Mouse (Mus musculus) lung, postnatal 25 days (tissue): ENCODE results near the gene Ctnna3.

Source experiments
- DNase-seq: peaks from one replicate; pipeline ENCODE4 v3.0.0; 2022; ENCODE audit warnings: low spot score

Ctnna3 gene

DNA sequence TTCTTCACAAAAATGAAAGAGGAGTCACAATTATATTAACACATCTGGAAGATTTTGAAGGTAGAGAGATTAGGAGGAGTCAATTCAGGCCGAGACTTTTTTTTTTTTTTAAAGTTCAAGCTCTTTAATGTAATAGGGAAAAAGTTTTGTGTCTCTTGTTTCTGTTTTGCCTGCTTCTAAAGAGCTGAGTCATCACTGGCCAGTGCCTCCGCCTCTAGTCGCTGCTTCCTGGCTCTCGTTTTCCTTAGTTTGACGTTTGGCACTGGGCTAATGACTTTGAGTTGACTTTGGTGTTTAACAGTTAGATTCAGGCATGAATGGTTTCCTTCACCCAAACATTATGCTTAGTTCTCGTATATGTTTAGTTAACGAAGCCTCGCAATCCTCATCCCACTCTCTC is 282.6 kb downstream of the Ctnna3 start:
- DNase-seq: no peak

DNA sequence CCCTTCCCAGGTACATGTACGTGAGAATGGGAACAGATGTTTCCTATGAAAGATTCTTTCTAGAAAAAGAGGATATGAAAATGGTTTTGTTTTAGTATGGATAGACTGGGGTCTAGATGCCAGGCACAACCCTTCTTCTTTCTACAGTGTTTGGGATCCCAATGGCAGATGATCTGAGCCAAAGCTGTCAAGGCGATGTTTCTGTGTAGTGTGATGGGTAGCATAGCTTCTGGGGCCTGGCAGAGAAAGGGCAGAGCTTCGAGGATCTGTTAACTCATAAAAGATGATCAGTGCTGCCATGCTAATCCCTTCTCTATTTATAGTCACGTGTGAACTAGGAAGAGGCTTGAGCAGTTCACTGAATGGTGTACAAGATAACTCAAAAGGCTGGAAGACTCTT is 284.3 kb downstream of the Ctnna3 start:
- DNase-seq: no peak

DNA sequence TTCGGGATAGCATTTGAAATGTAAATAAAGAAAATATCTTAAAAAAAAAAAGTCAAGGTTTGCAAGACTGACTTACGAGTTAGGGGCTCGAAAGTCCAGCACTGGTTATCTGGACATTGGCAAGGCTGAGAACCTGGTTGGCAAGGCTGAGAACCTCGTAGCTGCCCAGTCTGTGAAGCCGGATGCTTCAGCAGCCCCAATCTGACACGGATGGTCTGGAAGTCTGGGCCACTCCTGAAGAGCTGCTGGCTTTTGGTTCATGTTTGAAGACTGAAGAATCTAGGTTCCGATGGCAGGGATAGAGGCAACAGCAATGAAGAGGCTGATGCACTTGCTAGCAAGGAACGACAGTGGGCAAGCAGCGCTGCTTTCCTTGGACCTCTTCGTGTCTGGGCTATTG is 339.0 kb downstream of the Ctnna3 start:
- DNase-seq: no peak

DNA sequence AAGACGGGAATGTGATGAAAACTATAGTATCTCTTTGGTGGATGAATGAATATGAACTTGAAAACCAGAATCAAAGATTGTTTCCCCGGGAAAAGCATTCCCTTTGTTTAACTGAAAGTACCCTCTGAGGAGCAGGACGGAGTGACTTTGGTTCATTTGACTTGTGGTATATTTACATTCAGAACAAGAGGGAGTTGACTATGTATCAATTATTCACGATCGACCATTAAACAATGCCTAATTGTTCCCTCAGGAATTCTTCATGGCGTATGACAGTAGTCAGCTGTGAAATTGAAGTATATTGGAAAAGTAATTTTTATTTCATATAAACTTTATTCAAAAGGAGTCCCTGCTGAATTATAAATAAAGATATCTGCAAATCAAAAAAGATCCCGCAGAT is 341.8 kb downstream of the Ctnna3 start:
- no peak for DNase-seq

DNA sequence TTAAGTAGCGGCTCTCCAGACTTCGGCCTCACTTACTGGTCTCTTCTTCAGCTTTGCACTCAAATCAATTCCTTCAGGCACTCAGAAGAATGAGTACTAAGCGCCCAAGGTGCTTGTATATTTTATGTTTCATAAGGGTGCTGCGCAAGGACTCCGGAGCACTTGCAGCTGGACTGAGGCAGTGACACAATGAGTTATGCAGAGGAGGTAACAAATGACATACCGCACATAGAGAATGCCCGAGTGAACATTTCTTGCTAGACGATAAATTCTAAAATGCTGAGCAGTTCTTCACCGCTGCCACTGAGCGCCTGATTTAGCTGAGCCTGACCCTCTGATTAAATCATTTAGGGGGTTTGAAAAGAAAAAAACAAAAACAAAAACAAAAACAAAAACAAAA is 342.2 kb downstream of the Ctnna3 start:
- no peak for DNase-seq

DNA sequence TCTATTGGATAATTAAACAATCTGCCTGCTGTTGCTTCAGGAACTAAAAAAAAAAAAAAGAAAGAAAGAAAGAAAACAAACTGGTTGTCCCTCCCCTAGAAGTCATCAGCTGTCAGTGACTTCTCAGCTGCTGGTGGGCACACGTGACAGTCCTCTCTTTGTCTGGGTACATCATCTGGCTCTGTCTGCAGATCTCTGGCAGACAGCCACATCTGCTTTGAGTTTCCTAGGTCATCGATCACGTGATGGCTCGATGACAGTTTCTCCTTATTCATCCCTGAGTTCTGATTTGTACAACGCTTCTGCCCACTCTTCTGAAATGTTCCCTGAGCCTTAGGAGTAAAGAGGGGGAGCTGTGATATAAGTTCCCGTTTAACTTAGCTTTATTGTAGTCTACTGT is 352.1 kb downstream of the Ctnna3 start:
- DNase-seq: no peak

DNA sequence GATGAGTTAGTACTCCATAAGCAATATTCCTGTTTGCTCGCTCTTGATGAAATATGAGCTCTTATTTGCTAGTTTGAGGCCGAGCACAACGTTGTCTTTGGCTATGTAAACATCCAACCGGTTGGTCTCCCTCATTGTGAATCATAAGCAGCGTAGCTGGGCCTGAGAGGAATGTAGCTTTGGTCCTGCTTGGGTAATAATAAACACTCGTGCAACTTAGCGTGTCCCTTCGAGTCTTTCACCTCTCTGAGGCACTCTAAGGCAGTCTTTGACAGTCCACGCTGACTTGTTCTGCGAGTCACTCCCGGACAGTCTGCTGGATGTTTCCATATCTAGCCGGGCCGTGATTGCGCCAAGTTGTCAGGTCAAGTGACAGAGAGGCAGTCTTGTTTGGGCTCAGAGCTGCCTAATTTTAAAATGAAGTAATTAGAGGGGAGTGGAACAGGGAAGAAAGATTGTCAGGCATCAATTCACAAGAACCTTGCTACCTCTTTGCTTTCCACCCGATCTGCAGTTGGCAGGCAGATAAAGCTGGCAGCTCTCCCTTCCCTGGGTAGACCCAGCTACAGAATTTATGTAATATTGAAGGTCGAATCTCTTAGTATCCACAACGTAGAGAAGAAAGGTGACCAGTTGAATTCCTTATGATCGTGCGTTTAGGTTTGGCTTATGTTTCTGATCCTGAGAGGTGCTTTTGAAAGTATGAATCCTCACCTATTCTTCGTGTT is 355.1 kb downstream of the Ctnna3 start:
- DNase-seq: peak; percentile 24

DNA sequence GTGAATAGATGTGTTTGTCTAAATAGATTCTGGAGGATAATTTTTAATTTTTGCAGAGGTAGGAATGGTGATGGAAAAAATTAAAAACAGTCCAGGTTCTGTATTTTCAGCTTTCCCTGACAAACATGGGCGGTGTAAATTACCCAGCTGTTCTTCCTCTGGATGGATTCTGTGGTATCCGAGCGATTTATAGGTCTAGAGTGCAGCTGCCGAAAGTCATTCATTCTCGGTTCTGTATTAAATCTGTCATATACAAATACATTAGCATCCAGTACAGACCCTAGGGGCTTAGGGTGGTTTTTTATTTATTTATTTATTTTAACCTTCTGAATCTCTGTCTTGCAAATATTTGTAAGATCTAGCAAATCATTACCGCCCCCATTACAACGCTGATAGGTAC is 356.5 kb downstream of the Ctnna3 start:
- DNase-seq: no peak

DNA sequence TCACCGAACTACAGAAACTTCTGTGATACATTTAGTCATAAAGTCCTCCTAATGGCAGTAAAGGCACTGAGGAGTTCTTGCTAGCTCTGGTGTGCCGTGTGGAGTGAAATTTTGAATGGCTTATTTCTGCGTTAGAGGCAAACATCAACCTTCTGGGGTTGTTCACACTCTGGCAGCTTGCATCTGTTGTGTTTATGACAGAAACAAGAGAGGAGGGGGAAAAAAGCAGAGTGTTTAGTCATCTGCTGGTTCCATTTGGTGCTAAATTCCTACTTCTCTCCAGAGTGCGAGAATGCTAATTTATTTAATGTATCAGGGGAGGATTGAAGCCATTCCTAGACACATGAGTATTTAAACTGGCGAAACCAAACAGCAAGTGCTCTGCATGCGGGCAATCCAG is 374.0 kb downstream of the Ctnna3 start:
- no peak for DNase-seq

DNA sequence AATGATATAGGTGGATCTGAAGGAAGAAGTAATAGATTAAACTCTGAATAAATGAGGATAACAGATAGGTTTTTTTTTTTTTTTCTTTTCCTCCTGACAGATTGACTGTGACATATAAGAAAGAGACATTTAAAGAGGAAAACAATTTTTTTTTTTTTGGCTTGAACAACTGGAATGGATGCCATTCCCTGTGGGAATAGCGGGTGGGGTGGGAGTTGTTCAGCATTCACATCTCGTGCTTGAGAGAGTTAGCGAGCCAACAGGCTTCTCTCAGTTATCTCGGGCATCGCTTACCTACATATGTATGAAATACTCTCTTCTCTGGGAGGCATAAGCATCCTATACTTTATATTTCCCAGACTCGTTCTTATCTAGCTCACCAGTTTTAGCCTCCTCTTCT is 375.7 kb downstream of the Ctnna3 start:
- DNase-seq: no peak

DNA sequence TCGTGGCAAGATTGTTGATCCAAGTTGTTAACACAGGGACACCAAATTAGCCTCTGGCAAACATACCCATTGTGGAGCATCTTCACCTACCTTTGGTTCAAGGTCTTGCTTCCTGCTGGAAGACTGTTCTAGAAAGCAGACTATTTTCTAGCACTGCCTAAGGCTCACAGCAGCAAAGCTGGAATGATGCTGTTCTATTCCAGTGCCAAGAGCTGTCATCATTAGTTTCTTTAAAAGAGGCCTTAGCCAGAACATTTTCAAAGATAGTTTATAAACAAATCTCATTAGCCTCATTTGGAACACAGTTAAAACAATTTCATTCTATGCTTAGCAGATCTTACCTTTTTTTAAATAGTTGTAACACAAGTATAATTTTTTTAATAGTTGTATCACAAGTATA is 376.4 kb downstream of the Ctnna3 start:
- no peak for DNase-seq

DNA sequence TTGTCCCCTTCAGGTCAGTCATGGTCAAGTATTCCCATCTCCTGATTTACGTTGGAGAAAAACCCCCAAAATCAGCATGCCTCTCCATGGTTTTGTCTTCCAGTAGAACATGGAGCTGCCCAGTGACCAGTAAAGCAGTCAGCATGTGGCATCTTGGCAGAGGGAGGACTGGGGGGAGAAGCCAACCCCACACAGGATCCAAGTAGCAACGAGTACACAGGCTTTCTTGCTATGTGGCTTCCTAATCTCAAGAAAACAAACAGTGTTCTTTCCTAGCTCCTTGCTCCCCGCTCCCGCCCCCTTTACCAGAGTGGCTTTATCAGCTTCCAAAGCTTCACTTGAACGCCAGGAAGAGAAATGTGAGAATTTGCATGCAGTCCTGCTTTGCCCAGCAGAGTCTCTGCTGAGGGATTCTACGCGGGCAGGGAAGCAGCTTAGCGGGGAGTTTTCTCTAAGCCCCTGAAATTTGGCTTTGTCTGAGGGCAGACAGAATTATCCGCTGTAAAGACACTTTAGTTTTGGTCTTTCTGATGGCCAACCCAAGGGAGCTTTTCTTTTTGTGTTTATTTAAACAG is 380.2 kb downstream of the Ctnna3 start:
- DNase-seq: no peak

DNA sequence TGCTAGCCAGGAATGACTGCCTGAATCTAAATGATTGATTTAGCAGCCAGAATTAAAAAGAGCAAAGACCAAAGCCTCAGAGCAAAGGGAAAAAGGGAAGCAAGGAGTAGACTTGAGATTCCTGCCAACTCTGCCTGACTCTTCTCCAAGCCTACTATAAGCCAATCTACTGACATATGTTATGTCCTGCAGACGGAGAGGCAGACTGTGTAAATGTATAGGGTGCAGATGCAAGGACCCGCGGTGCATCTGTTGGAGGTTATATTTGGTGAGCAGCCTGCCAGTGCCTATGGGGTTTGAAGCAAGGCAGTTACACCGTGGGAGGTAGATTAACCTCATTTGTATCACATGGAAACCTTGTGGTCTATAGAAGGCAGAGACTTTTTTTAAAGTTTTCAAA is 409.1 kb downstream of the Ctnna3 start:
- no peak for DNase-seq

DNA sequence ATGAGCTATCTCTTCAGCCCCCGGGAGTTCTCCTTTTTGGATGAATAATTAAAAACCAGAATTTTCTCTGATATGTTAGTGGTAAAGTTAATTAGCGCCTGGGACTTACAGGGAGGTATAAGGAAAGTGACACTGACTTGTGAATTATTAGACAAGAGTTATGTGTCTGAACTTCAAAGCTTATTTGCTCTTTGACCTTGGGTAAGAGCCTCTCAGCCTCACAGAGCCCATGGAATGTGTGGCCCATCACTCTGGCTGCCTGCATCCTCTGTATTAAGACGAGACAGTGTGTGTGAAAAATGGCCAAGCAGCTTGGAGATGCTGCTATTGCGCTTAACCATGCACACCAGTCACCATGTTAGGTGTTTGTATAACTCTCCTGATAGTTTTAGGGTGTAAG is 422.0 kb downstream of the Ctnna3 start:
- DNase-seq: no peak

DNA sequence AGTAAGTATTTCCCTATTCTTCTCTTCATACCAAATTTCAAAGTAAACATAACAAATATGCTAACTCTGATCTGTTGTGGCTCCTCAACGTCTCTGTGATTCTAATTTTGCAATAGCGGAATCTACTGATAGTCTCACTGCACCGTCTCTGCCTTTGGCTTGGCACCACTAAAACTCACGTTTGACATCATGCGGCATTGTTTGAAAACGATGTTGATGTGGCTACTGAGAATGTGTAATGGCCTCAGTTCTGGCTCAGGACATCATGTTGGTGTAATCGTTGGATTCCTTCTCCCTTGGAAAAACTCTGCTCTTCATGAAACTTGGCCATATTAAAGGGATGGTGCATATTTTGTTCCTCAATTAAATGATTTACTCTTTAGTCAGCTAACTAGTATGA is 439.2 kb downstream of the Ctnna3 start:
- DNase-seq: no peak

DNA sequence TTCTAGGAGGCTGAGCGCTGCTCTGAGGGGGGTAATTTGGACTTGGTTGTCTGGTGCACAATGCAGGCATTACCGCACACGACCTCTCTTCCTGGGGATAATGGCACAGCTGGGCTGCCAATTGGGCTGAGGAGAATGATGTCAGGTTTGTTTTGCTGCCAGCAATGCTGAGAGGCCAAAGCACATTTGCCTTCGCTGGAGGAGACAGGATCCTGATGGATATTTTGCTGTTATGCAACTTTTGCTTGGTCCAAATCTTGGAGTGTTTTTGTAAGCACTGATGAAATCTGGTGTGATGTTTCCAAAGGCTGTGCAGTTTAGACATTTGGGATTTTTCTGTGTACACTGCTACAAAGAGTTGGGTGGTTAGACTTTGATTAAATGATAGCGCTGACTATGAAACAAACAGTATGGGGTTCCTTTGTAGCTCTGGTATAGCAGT is 450.6 kb downstream of the Ctnna3 start:
- DNase-seq: peak; percentile 59

DNA sequence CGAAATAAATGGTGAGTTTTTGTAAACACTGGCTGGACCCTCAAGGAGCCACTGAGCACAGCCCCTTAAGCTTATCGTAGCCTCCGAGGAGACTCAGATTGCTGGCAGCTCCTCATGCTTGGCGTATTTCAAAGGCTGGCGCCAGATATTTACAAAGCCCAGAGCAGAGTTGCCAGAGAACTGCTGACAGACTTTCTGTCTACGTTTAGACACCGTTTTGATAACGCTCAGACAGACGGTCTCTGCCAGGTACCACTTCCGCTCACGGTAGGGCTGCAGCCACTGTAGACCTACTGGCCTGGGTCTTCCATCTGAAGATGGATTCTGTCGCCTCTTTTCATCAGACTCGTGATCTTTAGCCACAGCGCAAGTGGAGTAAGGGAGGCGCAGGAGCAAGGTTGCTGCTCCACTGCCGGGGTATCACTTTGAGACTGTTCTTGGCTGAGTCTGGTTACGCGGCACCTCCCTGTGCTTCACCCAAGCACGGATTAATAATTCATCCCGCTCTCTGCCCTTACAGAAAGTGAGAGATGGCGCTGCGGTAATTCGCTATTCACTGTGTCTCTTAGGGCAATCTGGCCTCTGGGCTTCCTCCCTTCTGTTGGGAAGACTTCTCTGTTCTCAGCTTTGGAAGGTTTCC is 456.7 kb downstream of the Ctnna3 start:
- no peak for DNase-seq

DNA sequence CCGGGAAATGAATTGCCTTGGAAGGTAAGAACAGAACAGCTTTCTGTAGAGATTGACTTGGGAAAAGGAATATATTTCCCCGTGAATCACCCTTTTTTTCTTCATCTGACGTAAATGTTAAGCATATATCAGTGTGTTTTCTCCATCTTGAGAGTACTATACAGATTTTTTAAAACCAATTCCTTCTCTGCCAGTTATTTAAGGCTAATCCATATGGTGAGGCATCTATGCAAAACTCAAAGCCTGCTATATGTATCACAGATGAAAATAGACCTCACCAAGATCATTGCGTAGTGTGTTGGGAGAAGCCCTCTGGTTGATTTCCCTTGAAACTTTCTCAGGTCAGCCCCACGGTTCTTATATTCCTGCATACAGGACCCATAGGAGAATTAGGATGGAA is 464.7 kb downstream of the Ctnna3 start:
- DNase-seq: no peak

DNA sequence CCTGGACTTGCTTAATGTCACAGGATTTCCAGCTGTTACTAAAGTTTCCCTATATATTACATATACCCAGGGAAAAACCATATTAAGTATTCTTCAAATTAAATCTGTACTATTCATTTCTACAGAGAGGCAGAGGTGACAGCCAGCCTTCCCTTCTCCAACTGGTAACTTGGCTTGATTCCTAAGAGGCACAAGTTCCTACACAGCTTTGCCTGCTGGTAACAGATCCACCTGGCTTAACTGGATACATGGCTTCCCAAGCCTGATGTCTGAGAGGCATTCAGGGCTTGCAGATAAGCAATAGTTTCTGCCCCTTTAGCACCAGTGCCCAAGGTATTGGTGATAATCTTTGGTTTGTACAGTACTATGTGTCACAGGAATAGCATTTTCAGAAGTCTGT is 470.0 kb downstream of the Ctnna3 start:
- no peak for DNase-seq

DNA sequence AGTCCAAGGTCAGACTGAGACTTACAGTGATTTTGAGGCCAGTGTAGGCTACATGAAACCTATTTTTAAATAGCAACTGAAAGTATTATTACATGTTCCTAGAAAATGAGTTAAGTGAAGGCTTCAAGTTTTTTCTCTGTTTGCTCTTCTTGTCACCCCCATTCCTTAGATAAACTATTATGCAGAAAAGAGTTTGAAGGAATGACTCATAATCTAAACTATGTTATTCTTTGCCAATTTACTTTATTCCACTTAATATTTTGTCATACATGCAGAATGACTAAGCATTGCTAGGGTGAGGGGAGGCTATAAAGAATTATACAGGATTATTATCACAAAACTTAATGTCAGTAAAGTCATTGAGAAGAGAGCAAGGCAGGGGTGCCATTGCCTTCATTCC is 479.0 kb downstream of the Ctnna3 start:
- no peak for DNase-seq

DNA sequence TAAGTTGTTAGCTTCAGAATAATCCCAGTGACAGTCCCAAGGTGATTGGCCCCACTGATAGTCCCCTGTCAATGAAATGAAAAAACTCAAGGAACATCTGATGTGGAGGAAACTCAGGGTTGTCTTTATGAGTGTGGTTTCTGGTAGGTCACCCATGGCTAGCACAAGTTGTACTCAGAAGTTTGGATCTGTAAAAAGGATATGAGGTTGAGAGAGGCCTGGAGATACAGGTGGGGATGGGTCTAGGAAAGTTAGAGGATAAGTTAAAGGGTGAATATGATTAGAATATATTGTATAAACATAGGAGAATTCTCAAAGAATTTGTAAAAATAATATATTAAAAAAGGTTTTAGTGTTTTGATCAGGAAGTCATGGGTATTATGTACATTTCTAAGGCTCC is 497.4 kb downstream of the Ctnna3 start, which contains the start of gene Gm10118:
Gene Gm10118, minus strand, starts transcription at position 101 of the 400 bp plus-strand sequence.
- no peak for DNase-seq

DNA sequence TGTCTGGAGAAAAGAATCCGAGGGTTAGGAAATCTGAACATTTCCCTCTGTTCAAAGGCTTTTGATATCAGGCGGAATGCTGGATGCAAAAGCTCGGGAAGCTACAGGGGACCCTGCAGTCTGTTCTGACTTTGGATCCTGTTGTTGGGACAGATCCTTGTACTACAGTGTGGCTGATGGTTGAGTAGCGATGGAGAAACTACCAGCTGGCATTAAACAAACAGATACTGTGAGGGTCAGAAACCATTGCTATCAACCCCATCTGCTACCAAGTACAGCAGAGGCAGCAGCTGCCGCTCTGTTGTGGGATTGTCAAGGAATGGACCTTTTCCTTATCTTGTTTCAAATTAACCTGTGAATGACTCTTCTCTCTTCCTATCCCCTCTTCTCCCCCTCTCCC is 504.0 kb downstream of the Ctnna3 start:
- no peak for DNase-seq

DNA sequence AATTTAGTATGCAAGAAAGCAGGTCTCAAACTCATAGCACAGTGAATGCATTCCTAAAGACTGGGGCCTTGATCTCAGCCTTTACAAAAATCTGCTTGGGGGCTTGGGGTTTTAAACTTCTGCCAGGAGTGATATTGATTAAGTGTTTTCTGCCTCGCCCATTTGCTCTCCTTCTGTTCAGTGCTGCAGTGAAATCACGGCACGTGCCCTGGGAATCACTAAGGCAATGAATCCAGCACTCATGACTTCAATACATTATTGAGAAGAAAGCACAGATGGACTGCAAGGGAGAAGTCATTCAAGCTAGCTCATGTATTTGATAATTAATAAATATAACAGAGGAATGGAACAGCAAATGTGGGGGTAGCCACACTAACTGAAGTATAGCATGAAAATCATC is 515.6 kb downstream of the Ctnna3 start:
- no peak for DNase-seq

DNA sequence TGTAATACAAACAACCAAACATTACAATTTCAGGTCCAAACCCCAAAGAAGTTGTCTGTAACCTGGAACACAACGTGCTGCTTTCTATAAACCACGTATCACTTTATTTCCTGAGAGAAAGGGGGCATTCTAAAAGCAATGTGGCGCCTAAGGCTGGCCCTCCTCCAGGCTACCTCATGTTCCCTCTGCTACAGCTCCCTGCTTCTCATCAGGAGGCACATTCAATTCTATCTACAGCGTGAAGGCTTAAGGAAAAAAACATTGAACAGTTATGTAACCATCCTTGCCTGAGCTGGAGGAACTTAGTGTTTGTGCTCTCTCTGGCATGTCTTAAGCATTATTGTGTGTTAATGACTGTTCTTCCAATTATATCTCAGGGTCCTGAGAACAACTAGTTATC is 517.4 kb downstream of the Ctnna3 start:
- DNase-seq: no peak
